Mouse (Mus musculus): ENCODE measurements at regions not wholly inside any gene's neighbourhood (a gene's known extent, or its start where the extent isn't known, plus 50 kb on each side); places are given as distances from the start of the nearest gene placed in this dataset.

DNA sequence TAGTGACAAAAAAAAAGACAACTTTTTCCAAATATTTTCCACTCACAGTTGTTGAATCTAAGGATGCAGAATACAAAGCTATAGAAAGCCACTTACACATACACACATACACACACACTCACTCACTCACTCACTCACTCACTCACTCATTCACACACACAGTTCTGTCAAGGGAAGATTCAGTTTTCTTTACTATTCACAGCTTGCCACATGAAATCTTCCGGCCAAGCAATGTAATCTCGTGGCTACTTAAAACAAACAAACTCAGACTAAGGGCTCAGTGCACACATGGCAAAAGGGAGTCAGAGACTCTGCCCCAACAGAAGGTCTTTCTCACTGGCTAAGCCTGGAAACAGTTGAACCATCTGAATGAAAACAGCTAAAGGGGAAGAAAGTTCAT lies 53.8 kb upstream of the Sfrp2 start:
- Histone ChIP-seq H3K9me3 (ENCODE audit: control insufficient read depth, low read length) (no peaks in the 10 kb centered on the region), H3K4me3 (ENCODE audit: low read depth, low read length) (no peak overlapping the region), H3K27me3 (ENCODE audit: control insufficient read depth, insufficient read depth, low read length) (no peaks in the 10 kb centered on the region), H3K27ac (ENCODE audit: low read depth, low read length) (no peak overlapping the region), H3K9ac (ENCODE audit: low read length) (no peak overlapping the region), H3K36me3 (ENCODE audit: control insufficient read depth, insufficient read depth, low read length) (no peaks in the 10 kb centered on the region), H3K4me2 (no peak overlapping the region), H3K4me1 (ENCODE audit: control insufficient read depth, insufficient read depth, low read length) (no peaks in the 10 kb centered on the region)
- DNase-seq (ENCODE audit: low spot score, missing footprints): peak; percentile 61
- WGBS: 63% methylated on average over 2 of the region's 2 CpGs
- ATAC-seq (ENCODE audit: low FRiP score): no peak

DNA sequence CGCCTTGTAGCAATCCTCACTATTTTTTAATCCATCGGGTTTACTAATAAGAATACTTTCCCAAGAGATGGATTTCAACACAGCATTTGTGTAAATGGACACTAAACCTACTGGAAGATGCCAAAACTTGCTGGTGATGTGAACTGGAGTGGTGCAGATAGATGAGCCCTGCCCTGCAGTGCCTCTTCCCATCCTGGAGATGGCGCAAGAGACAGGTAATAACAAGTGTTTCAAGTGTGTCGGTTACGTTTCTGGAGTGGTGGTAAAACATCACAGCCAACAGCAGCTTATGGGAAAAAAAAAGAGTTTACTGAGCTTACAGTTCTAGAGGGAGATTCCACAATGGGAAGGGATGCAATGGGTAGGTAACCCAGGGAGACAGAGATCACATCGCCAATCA lies 51.5 kb upstream of the Sfrp2 start:
- ATAC-seq (ENCODE audit: low FRiP score) (no peak), DNase-seq (ENCODE audit: low spot score, missing footprints) (peak; percentile 47)
- 49% methylated on average over 6 of the region's 6 CpGs for WGBS
- no peaks in the 10 kb centered on the region for H3K27me3 ChIP-seq (ENCODE audit: control insufficient read depth, insufficient read depth, low read length)
- H3K4me3 ChIP-seq (ENCODE audit: low read depth, low read length): no peak overlapping the region
- H3K36me3 ChIP-seq (ENCODE audit: control insufficient read depth, insufficient read depth, low read length): no peaks in the 10 kb centered on the region
- H3K9me3 ChIP-seq (ENCODE audit: control insufficient read depth, low read length): no peaks in the 10 kb centered on the region
- no peak overlapping the region for H3K4me2 ChIP-seq
- H3K4me1 ChIP-seq (ENCODE audit: control insufficient read depth, insufficient read depth, low read length): no peaks in the 10 kb centered on the region
- H3K9ac ChIP-seq (ENCODE audit: low read length): no peak overlapping the region
- no peak overlapping the region for H3K27ac ChIP-seq (ENCODE audit: low read depth, low read length)

Data from midbrain, embryonic 11.5 days (tissue).